Mouse (Mus musculus): ENCODE measurements around the gene Olfr47. TPM values are rescaled to one million over a fixed set of nuclear protein-coding genes. Genes with fewer than 3 reads are reported as not detected.

Olfr47 gene
- polyA plus RNA-seq, 1 experiment from 2014 or later = not detected

DNA sequence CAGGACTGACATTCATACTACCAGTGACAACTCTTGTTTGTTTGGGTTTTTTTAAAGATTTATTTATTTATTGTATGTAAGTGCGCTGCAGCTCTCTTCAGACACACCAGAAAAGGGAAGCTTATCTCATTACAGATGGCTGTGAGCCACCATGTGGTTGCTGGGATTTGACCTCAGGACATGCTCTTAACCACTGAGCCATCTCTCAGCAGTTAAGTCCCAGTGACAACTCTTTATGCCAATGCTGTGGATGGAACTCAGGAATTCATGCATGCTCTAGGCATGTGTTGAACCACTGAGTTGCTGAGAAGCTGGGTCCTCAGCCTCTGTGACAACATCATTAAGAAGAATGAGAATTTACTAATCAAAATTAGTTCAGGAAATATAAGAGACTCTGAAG is 21.7 kb downstream of the Olfr47 start:
- H3K9ac ChIP-seq (replicated peaks; ENCODE audit: low read depth, low read length) = no peak overlapping the region
- no peaks in the 10 kb centered on the region for H3K27me3 ChIP-seq (ENCODE audit: control insufficient read depth, insufficient read depth, low read length)
- no peaks in the 10 kb centered on the region for H3K36me3 ChIP-seq (ENCODE audit: control insufficient read depth, insufficient read depth, low read length)
- no peak overlapping the region for H3K4me3 ChIP-seq (ENCODE audit: low read depth, low read length)
- 82% methylated on average over 1 of the region's 1 CpGs for WGBS
- H3K4me2 ChIP-seq (replicated peaks; ENCODE audit: low read depth, low read length) = no peak overlapping the region
- no peak for ATAC-seq (ENCODE audit: insufficient number of reproducible peaks, insufficient read depth, low FRiP score, low read depth)
- H3K9me3 ChIP-seq (ENCODE audit: control insufficient read depth, low read depth, low read length) = no peaks in the 10 kb centered on the region
- H3K27ac ChIP-seq (ENCODE audit: low read length) = no peak overlapping the region
- H3K4me1 ChIP-seq (ENCODE audit: control insufficient read depth, insufficient read depth, low read length) = no peaks in the 10 kb centered on the region

GRCm38 (mm10) chr6:43254193-43254926 is 23.0 kb downstream of the Olfr47 start:
- no peaks in the 10 kb centered on the region for H3K36me3 ChIP-seq (ENCODE audit: control insufficient read depth, insufficient read depth, low read length)
- no peak overlapping the region for H3K4me3 ChIP-seq (ENCODE audit: low read depth, low read length)
- no peaks in the 10 kb centered on the region for H3K9me3 ChIP-seq (ENCODE audit: control insufficient read depth, low read depth, low read length)
- 0 out of 2 replicates have a peak, but pooled peaks have one; percentile 63 for ATAC-seq (ENCODE audit: insufficient number of reproducible peaks, insufficient read depth, low FRiP score, low read depth)
- 57% methylated on average over 7 of the region's 7 CpGs for WGBS
- no peak overlapping the region for H3K4me2 ChIP-seq (replicated peaks; ENCODE audit: low read depth, low read length)
- no peaks in the 10 kb centered on the region for H3K27me3 ChIP-seq (ENCODE audit: control insufficient read depth, insufficient read depth, low read length)
- H3K4me1 ChIP-seq (ENCODE audit: control insufficient read depth, insufficient read depth, low read length) = no peaks in the 10 kb centered on the region
- no peak overlapping the region for H3K27ac ChIP-seq (ENCODE audit: low read length)
- no peak overlapping the region for H3K9ac ChIP-seq (replicated peaks; ENCODE audit: low read depth, low read length)

DNA sequence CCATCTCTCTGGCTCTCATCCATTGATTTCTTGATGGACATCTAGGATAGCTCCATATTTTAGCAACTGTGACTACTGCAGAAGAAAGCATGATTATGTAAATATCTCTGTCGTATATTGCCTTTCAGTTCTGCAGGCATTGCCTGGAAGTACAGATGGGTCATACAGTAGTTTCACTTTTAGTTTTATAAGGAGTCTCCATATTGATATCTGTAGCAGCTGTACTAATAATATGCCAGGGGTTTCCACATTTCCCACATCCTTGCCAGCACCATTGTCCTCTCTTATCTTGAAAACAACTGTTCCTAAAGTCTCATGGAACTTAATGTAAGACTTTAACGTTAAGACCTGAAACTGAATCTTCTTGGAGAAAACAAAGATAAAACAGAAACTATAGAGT is 29.4 kb downstream of the Olfr47 start:
- no peaks in the 10 kb centered on the region for H3K27me3 ChIP-seq (ENCODE audit: control insufficient read depth, insufficient read depth, low read length)
- H3K36me3 ChIP-seq (ENCODE audit: control insufficient read depth, insufficient read depth, low read length) = no peaks in the 10 kb centered on the region
- H3K9me3 ChIP-seq (ENCODE audit: control insufficient read depth, low read depth, low read length) = no peaks in the 10 kb centered on the region
- no peak overlapping the region for H3K27ac ChIP-seq (ENCODE audit: low read length)
- no peaks in the 10 kb centered on the region for H3K4me1 ChIP-seq (ENCODE audit: control insufficient read depth, insufficient read depth, low read length)
- H3K4me3 ChIP-seq (ENCODE audit: low read depth, low read length) = no peak overlapping the region
- no peak for ATAC-seq (ENCODE audit: insufficient number of reproducible peaks, insufficient read depth, low FRiP score, low read depth)
- no peak overlapping the region for H3K9ac ChIP-seq (replicated peaks; ENCODE audit: low read depth, low read length)
- WGBS = 63% methylated on average over 2 of the region's 2 CpGs
- no peak overlapping the region for H3K4me2 ChIP-seq (replicated peaks; ENCODE audit: low read depth, low read length)

DNA sequence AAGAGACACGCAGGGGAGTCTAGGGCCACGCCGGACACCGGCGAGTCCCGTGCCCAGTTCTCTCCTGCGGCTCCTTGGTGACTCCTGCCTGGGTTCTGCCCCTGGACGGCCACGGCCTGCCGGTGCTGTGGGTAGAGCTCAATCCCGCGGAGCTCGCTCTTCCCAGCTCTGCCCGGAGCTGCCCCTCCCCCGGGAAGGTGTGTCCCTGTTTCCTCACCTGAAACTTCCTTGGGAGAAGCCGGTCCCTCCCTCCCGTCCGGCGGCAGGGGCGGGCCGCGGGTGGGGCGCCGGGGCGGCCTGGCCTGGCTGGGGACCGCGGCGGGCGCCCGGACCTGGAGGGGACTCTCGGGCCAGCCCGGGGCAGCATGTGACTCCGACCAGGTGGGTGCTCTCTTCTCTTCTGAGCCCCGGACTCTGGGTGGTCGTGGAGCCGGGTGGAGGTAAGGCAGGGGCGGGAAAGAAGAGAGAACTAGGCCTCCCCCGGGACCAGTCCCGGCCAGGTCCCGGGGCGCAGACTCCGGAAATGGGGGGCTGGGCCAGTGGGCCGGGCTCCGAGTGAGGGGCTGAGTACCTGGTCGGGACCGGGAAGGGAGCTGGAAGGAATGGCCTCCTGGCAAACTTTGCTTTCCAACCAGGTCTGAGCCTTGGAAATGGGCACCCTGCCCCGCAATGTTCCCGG is 34.2 kb downstream of the Olfr47 start, which contains the start of gene Arhgef5:
Gene Arhgef5 (plus strand): TSS at position 220 of the 679 bp plus-strand sequence.
- Histone ChIP-seq H3K9me3 (ENCODE audit: control insufficient read depth, low read depth, low read length) (no peaks in the 10 kb centered on the region), H3K27me3 (ENCODE audit: control insufficient read depth, insufficient read depth, low read length) (no peaks in the 10 kb centered on the region), H3K4me2 (replicated peaks; ENCODE audit: low read depth, low read length) (peak within 1 kb of the TSS; percentile 83), H3K27ac (ENCODE audit: low read length) (peak within 1 kb of the TSS; percentile 68), H3K9ac (replicated peaks; ENCODE audit: low read depth, low read length) (peak within 1 kb of the TSS; percentile 77), H3K4me1 (ENCODE audit: control insufficient read depth, insufficient read depth, low read length) (peaks cover 7% of the 10 kb centered on the region; the same call in 1 of the 2 replicates), H3K36me3 (ENCODE audit: control insufficient read depth, insufficient read depth, low read length) (no peaks in the 10 kb centered on the region), H3K4me3 (ENCODE audit: low read depth, low read length) (peak within 1 kb of the TSS; percentile 73)
- peak; percentile 91 for ATAC-seq (ENCODE audit: insufficient number of reproducible peaks, insufficient read depth, low FRiP score, low read depth)
- under 1% methylated on average over 43 of the region's 48 CpGs for WGBS

DNA sequence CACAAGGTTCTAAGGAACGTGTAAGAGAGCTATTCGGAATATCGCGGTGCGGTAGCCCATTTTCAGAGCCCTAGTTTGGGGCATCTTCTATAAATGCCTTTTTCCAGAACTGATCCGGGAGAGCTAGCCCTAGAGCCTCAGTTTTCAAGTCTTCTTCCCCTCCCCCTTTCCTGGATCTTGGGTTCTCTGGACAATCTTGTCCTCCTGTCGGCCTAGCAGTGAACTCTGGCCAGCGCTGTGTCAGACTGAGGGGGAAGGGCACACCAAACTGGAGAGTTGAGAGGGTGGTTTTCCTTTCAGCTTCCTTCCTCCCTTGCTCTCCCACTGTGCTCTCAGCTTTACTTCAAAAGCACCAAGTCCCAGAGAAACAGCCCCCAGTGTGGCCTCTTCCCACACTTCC is 35.0 kb downstream of the Olfr47 start:
- peak overlapping the region; percentile 77 for H3K9ac ChIP-seq (replicated peaks; ENCODE audit: low read depth, low read length)
- peaks cover 7% of the 10 kb centered on the region; the same call in 1 of the 2 replicates for H3K4me1 ChIP-seq (ENCODE audit: control insufficient read depth, insufficient read depth, low read length)
- 0 out of 2 replicates have a peak overlapping the region, but pooled peaks have one; percentile 68 for H3K27ac ChIP-seq (ENCODE audit: low read length)
- H3K9me3 ChIP-seq (ENCODE audit: control insufficient read depth, low read depth, low read length) = no peaks in the 10 kb centered on the region
- peak; percentile 54; the same call in 1 of the 2 replicates for ATAC-seq (ENCODE audit: insufficient number of reproducible peaks, insufficient read depth, low FRiP score, low read depth)
- H3K4me3 ChIP-seq (ENCODE audit: low read depth, low read length) = peak overlapping the region; percentile 73
- H3K36me3 ChIP-seq (ENCODE audit: control insufficient read depth, insufficient read depth, low read length) = no peaks in the 10 kb centered on the region
- H3K4me2 ChIP-seq (replicated peaks; ENCODE audit: low read depth, low read length) = peak overlapping the region; percentile 83
- H3K27me3 ChIP-seq (ENCODE audit: control insufficient read depth, insufficient read depth, low read length) = no peaks in the 10 kb centered on the region
- under 1% methylated on average over 8 of the region's 8 CpGs for WGBS

- Histone ChIP-seq H3K36me3 (ENCODE audit: control insufficient read depth, insufficient read depth, low read length) (peaks cover 16% of the 10 kb centered on the region), H3K9me3 (ENCODE audit: control insufficient read depth, low read depth, low read length) (no peaks in the 10 kb centered on the region), H3K9ac (replicated peaks; ENCODE audit: low read depth, low read length) (no peak overlapping the region), H3K27ac (ENCODE audit: low read length) (no peak overlapping the region), H3K4me2 (replicated peaks; ENCODE audit: low read depth, low read length) (no peak overlapping the region), H3K27me3 (ENCODE audit: control insufficient read depth, insufficient read depth, low read length) (no peaks in the 10 kb centered on the region), H3K4me3 (ENCODE audit: low read depth, low read length) (no peak overlapping the region), H3K4me1 (ENCODE audit: control insufficient read depth, insufficient read depth, low read length) (no peaks in the 10 kb centered on the region)
- ATAC-seq (ENCODE audit: insufficient number of reproducible peaks, insufficient read depth, low FRiP score, low read depth) = no peak
Observed at GRCm38 (mm10) chr6:43272597-43272996, 41.3 kb downstream of the Olfr47 start.

GRCm38 (mm10) chr6:43274123-43274522 is 42.8 kb downstream of the Olfr47 start:
- Histone ChIP-seq H3K9ac (replicated peaks; ENCODE audit: low read depth, low read length) (no peak overlapping the region), H3K4me1 (ENCODE audit: control insufficient read depth, insufficient read depth, low read length) (no peaks in the 10 kb centered on the region), H3K9me3 (ENCODE audit: control insufficient read depth, low read depth, low read length) (no peaks in the 10 kb centered on the region), H3K4me3 (ENCODE audit: low read depth, low read length) (no peak overlapping the region), H3K27ac (ENCODE audit: low read length) (no peak overlapping the region), H3K36me3 (ENCODE audit: control insufficient read depth, insufficient read depth, low read length) (peaks cover 18% of the 10 kb centered on the region), H3K4me2 (replicated peaks; ENCODE audit: low read depth, low read length) (no peak overlapping the region), H3K27me3 (ENCODE audit: control insufficient read depth, insufficient read depth, low read length) (no peaks in the 10 kb centered on the region)
- 80% methylated on average over 4 of the region's 4 CpGs for WGBS
- no peak for ATAC-seq (ENCODE audit: insufficient number of reproducible peaks, insufficient read depth, low FRiP score, low read depth)

DNA sequence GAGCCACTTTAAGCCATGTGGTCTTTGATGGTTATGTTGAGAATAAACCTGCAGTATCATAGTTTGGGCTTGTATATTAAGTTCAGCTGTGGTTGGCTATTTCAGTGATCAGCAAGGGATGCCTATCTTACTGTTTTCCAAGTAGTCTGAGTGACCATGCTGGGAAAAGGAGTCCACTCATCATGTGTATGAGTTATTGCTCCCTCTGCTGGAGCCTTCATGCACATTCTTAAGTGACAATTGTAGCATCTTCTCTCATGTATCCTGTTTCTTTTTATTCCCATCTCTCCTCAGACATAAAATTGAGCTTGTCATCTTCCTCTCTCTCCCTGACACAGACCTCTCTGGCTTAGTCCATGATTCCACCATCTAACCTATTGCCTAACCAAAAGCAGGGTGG is 46.9 kb downstream of the Olfr47 start:
- no peak overlapping the region for H3K4me3 ChIP-seq (ENCODE audit: low read depth, low read length)
- H3K4me1 ChIP-seq (ENCODE audit: control insufficient read depth, insufficient read depth, low read length) = no peaks in the 10 kb centered on the region
- H3K36me3 ChIP-seq (ENCODE audit: control insufficient read depth, insufficient read depth, low read length) = peaks cover 43% of the 10 kb centered on the region
- H3K9ac ChIP-seq (replicated peaks; ENCODE audit: low read depth, low read length) = no peak overlapping the region
- H3K4me2 ChIP-seq (replicated peaks; ENCODE audit: low read depth, low read length) = no peak overlapping the region
- H3K27me3 ChIP-seq (ENCODE audit: control insufficient read depth, insufficient read depth, low read length) = no peaks in the 10 kb centered on the region
- no peaks in the 10 kb centered on the region for H3K9me3 ChIP-seq (ENCODE audit: control insufficient read depth, low read depth, low read length)
- H3K27ac ChIP-seq (ENCODE audit: low read length) = no peak overlapping the region
- no peak for ATAC-seq (ENCODE audit: insufficient number of reproducible peaks, insufficient read depth, low FRiP score, low read depth)

Data from stomach, embryonic 14.5 days (tissue).